Mouse (Mus musculus) Muller cell, postnatal 12 days (primary cell): ENCODE data around the gene Lrrc30.

ENCODE experiments used
- DNase-seq: peaks from one replicate; pipeline ENCODE4 v3.0.0-alpha.2; 2015; ENCODE audit errors: inconsistent ontology term

Gene Lrrc30

DNA sequence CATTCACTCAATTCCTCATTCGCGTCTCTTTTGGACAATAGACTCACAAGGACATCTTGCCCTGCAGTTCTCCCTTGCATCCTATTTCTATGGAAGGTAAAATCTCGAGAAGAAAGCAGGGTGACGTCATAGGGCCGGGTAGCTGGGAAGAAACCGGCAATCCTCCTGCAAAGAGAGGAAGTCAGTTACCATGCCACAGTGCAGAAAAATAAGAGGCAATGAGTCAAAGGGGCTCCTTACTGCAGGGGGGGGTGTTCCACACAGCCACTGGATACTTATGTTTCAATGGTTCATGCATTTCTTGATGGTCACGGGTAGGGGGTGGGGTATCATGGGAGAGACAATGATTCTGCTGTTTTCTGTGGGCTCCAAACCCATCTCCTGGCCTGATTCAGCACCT, 49.1 kb downstream of the Lrrc30 start:
- no peak for DNase-seq

DNA sequence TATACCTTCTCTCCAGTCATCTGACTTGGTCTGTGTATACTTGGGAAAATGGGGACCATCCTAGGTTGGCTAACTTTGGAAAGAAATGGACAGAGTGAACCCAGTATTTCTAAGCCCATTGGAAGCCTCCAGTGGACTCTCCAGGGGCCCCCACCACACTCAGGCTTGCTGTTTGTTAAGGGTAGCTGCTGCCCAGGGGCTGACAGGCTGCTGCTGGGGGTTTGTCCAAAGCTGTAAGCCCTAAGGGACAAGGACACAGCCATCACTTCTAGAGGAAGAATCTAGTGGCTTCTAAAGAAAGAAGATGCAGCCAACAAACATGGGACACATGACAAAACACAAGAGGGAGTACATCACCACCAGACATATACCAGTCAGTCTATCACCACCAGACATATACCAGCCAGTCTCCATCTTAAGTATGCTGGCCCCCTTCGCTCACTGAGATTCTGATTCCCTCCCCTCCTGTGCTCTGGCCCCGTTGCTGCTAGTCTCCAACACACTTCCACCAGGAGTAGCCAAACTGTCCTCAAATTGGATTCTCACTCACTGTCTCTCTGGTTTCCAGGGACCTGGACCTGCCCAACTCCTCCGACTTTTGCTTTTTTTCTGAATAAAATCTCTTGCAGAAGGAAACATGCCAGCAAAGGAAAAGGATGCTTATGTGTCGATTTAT, 49.7 kb downstream of the Lrrc30 start:
- no peak for DNase-seq

DNA sequence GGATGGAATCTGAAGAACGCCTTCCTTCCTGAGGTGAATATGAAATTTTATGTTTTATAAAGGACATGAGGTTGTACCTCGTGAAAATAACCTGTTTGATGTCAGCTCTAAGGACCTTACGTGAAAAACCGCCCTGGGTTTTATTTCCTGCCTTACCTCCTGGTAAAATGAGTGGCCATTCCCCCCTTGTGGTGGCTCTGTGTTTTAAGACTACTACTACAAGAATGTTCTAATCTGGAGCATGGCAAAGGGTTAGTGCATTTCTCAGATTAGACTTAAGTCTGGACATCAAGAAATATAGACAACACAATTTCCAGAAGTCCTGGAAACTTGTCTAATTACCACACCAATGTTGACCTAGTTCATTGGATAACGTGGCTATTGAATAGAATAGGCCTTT, 50.7 kb downstream of the Lrrc30 start:
- DNase-seq, result no peak
